Mouse (Mus musculus): ENCODE results near the gene Plppr1. TPM values are rescaled to one million over a fixed set of nuclear protein-coding genes. Genes with fewer than 3 reads are reported as not detected.

Plppr1 gene
- polyA plus RNA-seq, 1 experiment from 2014 or later, result 6.6 TPM

GRCm38 (mm10) chr4:49233032-49233406 lies 173.9 kb downstream of the Plppr1 start:
- no peak overlapping the region for H3K27ac ChIP-seq
- no peaks in the 10 kb centered on the region for H3K36me3 ChIP-seq (ENCODE audit: insufficient read depth, low read length)
- no peaks in the 10 kb centered on the region for H3K27me3 ChIP-seq (ENCODE audit: insufficient read depth, low read length)
- DNase-seq (ENCODE audit: low spot score) (no peak), ATAC-seq (replicated peaks; ENCODE audit: low FRiP score, low read depth) (no peak)
- H3K4me2 ChIP-seq (ENCODE audit: low read length), result no peak overlapping the region
- H3K4me3 ChIP-seq (replicated peaks; ENCODE audit: low read depth, low read length), result no peak overlapping the region
- no peaks in the 10 kb centered on the region for H3K4me1 ChIP-seq (replicated peaks; ENCODE audit: insufficient read depth, low read length)
- H3K9ac ChIP-seq (ENCODE audit: low read depth, low read length), result no peak overlapping the region
- H3K9me3 ChIP-seq (replicated peaks; ENCODE audit: low read length), result no peaks in the 10 kb centered on the region
- 35% methylated on average over 3 of the region's 3 CpGs for WGBS
- TF ChIP-seq CTCF (IDR thresholded peaks at IDR 0.05; ENCODE audit: low read depth), result no peak

- no peak for DNase-seq (ENCODE audit: low spot score)
- no peaks in the 10 kb centered on the region for H3K27me3 ChIP-seq (ENCODE audit: insufficient read depth, low read length)
- 84% methylated on average over 4 of the region's 4 CpGs for WGBS
Observed at GRCm38 (mm10) chr4:49238111-49238510, 179.0 kb downstream of the Plppr1 start.

GRCm38 (mm10) chr4:49239451-49239850 lies 180.4 kb downstream of the Plppr1 start:
- H3K27ac ChIP-seq, result no peak overlapping the region
- H3K9me3 ChIP-seq (replicated peaks; ENCODE audit: low read length), result no peaks in the 10 kb centered on the region
- DNase-seq (ENCODE audit: low spot score) (no peak), ATAC-seq (replicated peaks; ENCODE audit: low FRiP score, low read depth) (no peak)
- 89% methylated on average over 5 of the region's 5 CpGs for WGBS
- H3K4me2 ChIP-seq (ENCODE audit: low read length), result no peak overlapping the region
- TF ChIP-seq CTCF (IDR thresholded peaks at IDR 0.05; ENCODE audit: low read depth), result no peak
- no peak overlapping the region for H3K9ac ChIP-seq (ENCODE audit: low read depth, low read length)
- no peak overlapping the region for H3K4me3 ChIP-seq (replicated peaks; ENCODE audit: low read depth, low read length)
- H3K36me3 ChIP-seq (ENCODE audit: insufficient read depth, low read length), result no peaks in the 10 kb centered on the region
- no peaks in the 10 kb centered on the region for H3K27me3 ChIP-seq (ENCODE audit: insufficient read depth, low read length)
- no peaks in the 10 kb centered on the region for H3K4me1 ChIP-seq (replicated peaks; ENCODE audit: insufficient read depth, low read length)

More at GRCm38 (mm10) chr4:49238111-49238510, 179.0 kb downstream of the Plppr1 start:
- Histone ChIP-seq H3K36me3 (ENCODE audit: insufficient read depth, low read length) (no peaks in the 10 kb centered on the region), H3K9ac (ENCODE audit: low read depth, low read length) (no peak overlapping the region), H3K9me3 (replicated peaks; ENCODE audit: low read length) (no peaks in the 10 kb centered on the region), H3K4me1 (replicated peaks; ENCODE audit: insufficient read depth, low read length) (no peaks in the 10 kb centered on the region), H3K4me3 (replicated peaks; ENCODE audit: low read depth, low read length) (no peak overlapping the region), H3K4me2 (ENCODE audit: low read length) (no peak overlapping the region), H3K27ac (no peak overlapping the region)
- TF ChIP-seq CTCF (IDR thresholded peaks at IDR 0.05; ENCODE audit: low read depth), result no peak
- ATAC-seq (replicated peaks; ENCODE audit: low FRiP score, low read depth), result no peak

GRCm38 (mm10) chr4:49244791-49245190 lies 185.7 kb downstream of the Plppr1 start:
- DNase-seq (ENCODE audit: low spot score), result no peak
- no peaks in the 10 kb centered on the region for H3K4me1 ChIP-seq (replicated peaks; ENCODE audit: insufficient read depth, low read length)
- H3K27me3 ChIP-seq (ENCODE audit: insufficient read depth, low read length), result no peaks in the 10 kb centered on the region
- H3K9ac ChIP-seq (ENCODE audit: low read depth, low read length), result no peak overlapping the region
- TF ChIP-seq CTCF (IDR thresholded peaks at IDR 0.05; ENCODE audit: low read depth), result no peak
- no peak overlapping the region for H3K4me2 ChIP-seq (ENCODE audit: low read length)
- no peak overlapping the region for H3K27ac ChIP-seq
- H3K36me3 ChIP-seq (ENCODE audit: insufficient read depth, low read length), result no peaks in the 10 kb centered on the region
- no peak for ATAC-seq (replicated peaks; ENCODE audit: low FRiP score, low read depth)
- WGBS, result 64% methylated on average over 5 of the region's 5 CpGs
- H3K9me3 ChIP-seq (replicated peaks; ENCODE audit: low read length), result no peaks in the 10 kb centered on the region
- H3K4me3 ChIP-seq (replicated peaks; ENCODE audit: low read depth, low read length), result no peak overlapping the region

- ATAC-seq (replicated peaks; ENCODE audit: low FRiP score, low read depth) (no peak), DNase-seq (ENCODE audit: low spot score) (no peak)
- Histone ChIP-seq H3K9me3 (replicated peaks; ENCODE audit: low read length) (no peaks in the 10 kb centered on the region), H3K4me1 (replicated peaks; ENCODE audit: insufficient read depth, low read length) (no peaks in the 10 kb centered on the region), H3K4me2 (ENCODE audit: low read length) (no peak overlapping the region), H3K27ac (no peak overlapping the region), H3K27me3 (ENCODE audit: insufficient read depth, low read length) (no peaks in the 10 kb centered on the region), H3K36me3 (ENCODE audit: insufficient read depth, low read length) (no peaks in the 10 kb centered on the region), H3K4me3 (replicated peaks; ENCODE audit: low read depth, low read length) (no peak overlapping the region), H3K9ac (ENCODE audit: low read depth, low read length) (no peak overlapping the region)
- no peak for TF ChIP-seq CTCF (IDR thresholded peaks at IDR 0.05; ENCODE audit: low read depth)
- WGBS, result 76% methylated on average over 2 of the region's 2 CpGs
Observed at GRCm38 (mm10) chr4:49245274-49245673, 186.2 kb downstream of the Plppr1 start.

- no peaks in the 10 kb centered on the region for H3K36me3 ChIP-seq (ENCODE audit: insufficient read depth, low read length)
- H3K9me3 ChIP-seq (replicated peaks; ENCODE audit: low read length), result no peaks in the 10 kb centered on the region
- TF ChIP-seq CTCF (IDR thresholded peaks at IDR 0.05; ENCODE audit: low read depth), result peak; percentile 68
- H3K4me2 ChIP-seq (ENCODE audit: low read length), result no peak overlapping the region
- 23% methylated on average over 3 of the region's 3 CpGs for WGBS
- no peak overlapping the region for H3K27ac ChIP-seq
- no peaks in the 10 kb centered on the region for H3K4me1 ChIP-seq (replicated peaks; ENCODE audit: insufficient read depth, low read length)
- H3K4me3 ChIP-seq (replicated peaks; ENCODE audit: low read depth, low read length), result no peak overlapping the region
- DNase-seq (ENCODE audit: low spot score), result peak; percentile 57
- no peak for ATAC-seq (replicated peaks; ENCODE audit: low FRiP score, low read depth)
- no peaks in the 10 kb centered on the region for H3K27me3 ChIP-seq (ENCODE audit: insufficient read depth, low read length)
- no peak overlapping the region for H3K9ac ChIP-seq (ENCODE audit: low read depth, low read length)
Observed at GRCm38 (mm10) chr4:49251262-49251661, 192.2 kb downstream of the Plppr1 start.

- DNase-seq (ENCODE audit: low spot score) (no peak), ATAC-seq (replicated peaks; ENCODE audit: low FRiP score, low read depth) (no peak)
Observed at GRCm38 (mm10) chr4:49252169-49252568, 193.1 kb downstream of the Plppr1 start.

More at GRCm38 (mm10) chr4:49252169-49252568, 193.1 kb downstream of the Plppr1 start:
- WGBS, result 88% methylated on average over 3 of the region's 3 CpGs
- no peaks in the 10 kb centered on the region for H3K27me3 ChIP-seq (ENCODE audit: insufficient read depth, low read length)
- H3K4me1 ChIP-seq (replicated peaks; ENCODE audit: insufficient read depth, low read length), result no peaks in the 10 kb centered on the region
- H3K9ac ChIP-seq (ENCODE audit: low read depth, low read length), result no peak overlapping the region
- no peak overlapping the region for H3K4me2 ChIP-seq (ENCODE audit: low read length)
- TF ChIP-seq CTCF (IDR thresholded peaks at IDR 0.05; ENCODE audit: low read depth), result no peak
- H3K36me3 ChIP-seq (ENCODE audit: insufficient read depth, low read length), result no peaks in the 10 kb centered on the region
- no peaks in the 10 kb centered on the region for H3K9me3 ChIP-seq (replicated peaks; ENCODE audit: low read length)
- H3K27ac ChIP-seq, result no peak overlapping the region
- H3K4me3 ChIP-seq (replicated peaks; ENCODE audit: low read depth, low read length), result no peak overlapping the region
